In genomic region chr10:50733459-50733858, GRCm38 (mm10) we compare ENCODE assay signal across 16 mouse cellular contexts.
"Had no signal": no experiment of that assay in that cellular context is flagged by ENCODE, and none has a peak within 500 bp of the region (broad histone marks: within the 10 kb centered on the region; RNA-seq: fewer than 3 reads in every experiment).

No protein-coding gene starts in this region.

- H3K9me3 ChIP-seq: lung, embryonic 15.5 days; megakaryocyte, embryonic 14.5 days had no signal

- H3K27me3 ChIP-seq: lung, embryonic 15.5 days; megakaryocyte, embryonic 14.5 days had no signal

- H3K36me3 ChIP-seq: lung, embryonic 15.5 days had no signal

- DNase-seq: kidney, adult 2 months; kidney, postnatal 25 days; left cerebral cortex, postnatal 4 days; liver, postnatal 0 days; lung, postnatal 10 days; lung, postnatal 36 days; midbrain, embryonic 14.5 days; thymus, adult 18-20 months; thymus, postnatal 36 days had no signal

- H3K9ac ChIP-seq: liver, embryonic 14.5 days; liver, postnatal 0 days; lung, embryonic 15.5 days had no signal

- H3K27ac ChIP-seq: kidney, postnatal 0 days; liver, embryonic 14.5 days; lung, embryonic 15.5 days had no signal

- H3K4me2 ChIP-seq: liver, embryonic 11.5 days; lung, embryonic 15.5 days; midbrain, embryonic 11.5 days had no signal

- ATAC-seq: intestine, postnatal 0 days; liver, postnatal 0 days had no signal

- H3K4me1 ChIP-seq: lung, embryonic 15.5 days; megakaryocyte, embryonic 14.5 days had no signal

- H3K4me3 ChIP-seq: lung, embryonic 15.5 days; megakaryocyte, embryonic 14.5 days had no signal
